Mouse (Mus musculus): ENCODE data around the gene Ltn1. TPM values are rescaled to one million over a fixed set of nuclear protein-coding genes. Genes with fewer than 3 reads are reported as not detected.

Gene Ltn1
- polyA plus RNA-seq, 1 experiment from 2014 or later = 29.6 TPM

- ATAC-seq (ENCODE audit: insufficient number of reproducible peaks, low FRiP score) = no peak
- WGBS = 93% methylated on average over 3 of the region's 3 CpGs
- no peaks in the 10 kb centered on the region for H3K27me3 ChIP-seq (replicated peaks)
- no peak overlapping the region for H3K27ac ChIP-seq (ENCODE audit: poor library complexity, severe bottlenecking)
- H3K4me3 ChIP-seq = no peak overlapping the region
- H3K36me3 ChIP-seq = peaks cover 60% of the 10 kb centered on the region
- H3K9me3 ChIP-seq (replicated peaks) = no peaks in the 10 kb centered on the region
- H3K4me2 ChIP-seq = no peak overlapping the region
- H3K9ac ChIP-seq = no peak overlapping the region
- H3K4me1 ChIP-seq (replicated peaks) = 0 out of 2 replicates have a peak, but pooled peaks cover 5% of the 10 kb centered on the region
Observed at GRCm38 (mm10) chr16:87387444-87387977, 44.9 kb downstream of the Ltn1 start.

DNA sequence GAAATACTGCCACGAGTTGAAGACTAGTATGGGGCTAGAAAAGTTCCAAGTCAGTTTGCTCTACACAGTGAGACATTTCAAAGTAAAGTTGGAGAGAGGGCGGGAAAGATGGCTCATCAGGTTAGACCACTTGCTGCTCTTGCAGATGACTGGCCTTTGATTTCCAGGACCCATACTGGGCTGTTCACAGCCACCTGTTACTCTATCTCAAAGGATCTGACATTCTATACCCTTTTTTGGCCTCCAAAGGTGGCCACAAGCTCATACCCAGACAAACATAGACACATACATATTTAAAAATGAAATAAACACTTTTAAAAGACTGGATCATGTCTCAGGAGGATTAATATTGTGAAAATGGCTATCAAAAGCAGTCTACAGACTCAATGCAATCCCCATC lies 48.0 kb downstream of the Ltn1 start:
- no peak overlapping the region for H3K27ac ChIP-seq (ENCODE audit: poor library complexity, severe bottlenecking)
- H3K4me1 ChIP-seq (replicated peaks) = 0 out of 2 replicates have a peak, but pooled peaks cover 5% of the 10 kb centered on the region
- peaks cover 78% of the 10 kb centered on the region for H3K36me3 ChIP-seq
- H3K4me3 ChIP-seq = no peak overlapping the region
- no peaks in the 10 kb centered on the region for H3K9me3 ChIP-seq (replicated peaks)
- H3K27me3 ChIP-seq (replicated peaks) = no peaks in the 10 kb centered on the region
- no peak overlapping the region for H3K4me2 ChIP-seq
- no peak for ATAC-seq (ENCODE audit: insufficient number of reproducible peaks, low FRiP score)
- H3K9ac ChIP-seq = no peak overlapping the region
- 82% methylated on average over 2 of the region's 2 CpGs for WGBS

GRCm38 (mm10) chr16:87382996-87383395 lies 49.4 kb downstream of the Ltn1 start:
- 63% methylated on average over 2 of the region's 2 CpGs for WGBS
- ATAC-seq (ENCODE audit: insufficient number of reproducible peaks, low FRiP score) = no peak
- H3K4me2 ChIP-seq = no peak overlapping the region
- 0 out of 2 replicates have a peak overlapping the region, but pooled peaks have one; percentile 4 for H3K27ac ChIP-seq (ENCODE audit: poor library complexity, severe bottlenecking)
- peaks cover 79% of the 10 kb centered on the region for H3K36me3 ChIP-seq
- no peaks in the 10 kb centered on the region for H3K9me3 ChIP-seq (replicated peaks)
- H3K27me3 ChIP-seq (replicated peaks) = no peaks in the 10 kb centered on the region
- H3K9ac ChIP-seq = no peak overlapping the region
- 0 out of 2 replicates have a peak, but pooled peaks cover 5% of the 10 kb centered on the region for H3K4me1 ChIP-seq (replicated peaks)
- H3K4me3 ChIP-seq = no peak overlapping the region

- Histone ChIP-seq H3K4me2 (no peak overlapping the region), H3K4me3 (no peak overlapping the region), H3K27ac (ENCODE audit: poor library complexity, severe bottlenecking) (no peak overlapping the region), H3K36me3 (peaks cover 57% of the 10 kb centered on the region), H3K4me1 (replicated peaks) (peaks cover 14% of the 10 kb centered on the region), H3K27me3 (replicated peaks) (no peaks in the 10 kb centered on the region), H3K9ac (no peak overlapping the region), H3K9me3 (replicated peaks) (no peaks in the 10 kb centered on the region)
- ATAC-seq (ENCODE audit: insufficient number of reproducible peaks, low FRiP score) = no peak
- WGBS = 93% methylated on average over 6 of the region's 6 CpGs
Observed at GRCm38 (mm10) chr16:87366445-87366844, 66.0 kb downstream of the Ltn1 start.

DNA sequence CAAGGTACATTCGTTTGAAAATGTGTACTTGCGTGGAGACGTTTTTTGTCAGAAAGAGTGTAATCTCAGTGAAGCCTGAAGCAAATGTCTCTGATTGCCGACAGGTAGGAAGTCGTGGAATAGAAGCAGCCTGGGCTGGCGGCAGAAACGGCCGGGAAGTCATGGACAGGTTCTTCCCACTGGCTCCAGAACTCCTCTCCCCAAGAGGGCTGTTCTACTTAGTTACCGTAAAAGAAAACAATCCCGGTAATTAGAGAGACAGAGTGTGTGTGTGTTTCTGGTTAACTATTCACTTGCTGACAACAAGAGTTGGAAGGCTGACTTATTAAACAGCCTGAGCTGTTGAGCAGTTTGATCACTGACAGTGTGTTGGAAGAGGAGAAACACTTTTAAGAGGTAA lies 66.4 kb downstream of the Ltn1 start:
- Histone ChIP-seq H3K4me1 (replicated peaks) (peaks cover 14% of the 10 kb centered on the region), H3K27me3 (replicated peaks) (no peaks in the 10 kb centered on the region), H3K36me3 (peaks cover 57% of the 10 kb centered on the region), H3K9me3 (replicated peaks) (no peaks in the 10 kb centered on the region), H3K27ac (ENCODE audit: poor library complexity, severe bottlenecking) (no peak overlapping the region), H3K4me2 (no peak overlapping the region), H3K4me3 (no peak overlapping the region), H3K9ac (no peak overlapping the region)
- WGBS = 85% methylated on average over 10 of the region's 10 CpGs
- no peak for ATAC-seq (ENCODE audit: insufficient number of reproducible peaks, low FRiP score)

GRCm38 (mm10) chr16:87364231-87364630 lies 68.2 kb downstream of the Ltn1 start:
- 43% methylated on average over 4 of the region's 4 CpGs for WGBS
- Histone ChIP-seq H3K4me2 (no peak overlapping the region), H3K27me3 (replicated peaks) (no peaks in the 10 kb centered on the region), H3K4me3 (no peak overlapping the region), H3K27ac (ENCODE audit: poor library complexity, severe bottlenecking) (peak overlapping the region; percentile 12; the same call in 1 of the 2 replicates), H3K9me3 (replicated peaks) (no peaks in the 10 kb centered on the region), H3K36me3 (peaks cover 67% of the 10 kb centered on the region), H3K4me1 (replicated peaks) (peaks cover 14% of the 10 kb centered on the region), H3K9ac (no peak overlapping the region)
- no peak for ATAC-seq (ENCODE audit: insufficient number of reproducible peaks, low FRiP score)

GRCm38 (mm10) chr16:87360096-87360495 lies 72.3 kb downstream of the Ltn1 start:
- no peaks in the 10 kb centered on the region for H3K27me3 ChIP-seq (replicated peaks)
- 88% methylated on average over 6 of the region's 6 CpGs for WGBS
- H3K4me1 ChIP-seq (replicated peaks) = peaks cover 14% of the 10 kb centered on the region
- peaks cover 66% of the 10 kb centered on the region for H3K36me3 ChIP-seq
- no peak overlapping the region for H3K27ac ChIP-seq (ENCODE audit: poor library complexity, severe bottlenecking)
- no peak overlapping the region for H3K4me3 ChIP-seq
- H3K9ac ChIP-seq = no peak overlapping the region
- no peak for ATAC-seq (ENCODE audit: insufficient number of reproducible peaks, low FRiP score)
- no peak overlapping the region for H3K4me2 ChIP-seq
- H3K9me3 ChIP-seq (replicated peaks) = no peaks in the 10 kb centered on the region

DNA sequence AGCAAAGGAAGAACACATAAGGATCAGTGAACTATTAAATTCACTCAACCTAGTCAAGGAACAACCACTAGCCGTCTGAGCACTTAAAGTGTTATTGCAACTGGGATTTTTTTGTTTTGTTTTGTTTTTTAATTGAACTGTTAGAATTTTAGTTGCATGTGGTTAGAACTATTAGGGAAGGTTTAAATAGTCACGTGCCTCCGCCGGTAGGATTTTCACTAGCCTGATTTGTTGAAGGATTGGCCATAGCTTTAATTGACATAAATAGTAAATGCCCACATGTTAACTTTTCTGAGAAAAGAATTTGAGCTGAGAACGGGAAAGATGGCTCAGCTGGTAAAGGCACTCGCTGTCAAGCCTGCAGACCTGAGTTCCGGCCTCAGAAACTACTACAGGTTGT lies 77.7 kb downstream of the Ltn1 start:
- H3K27ac ChIP-seq (ENCODE audit: poor library complexity, severe bottlenecking) = peak overlapping the region; percentile 95
- H3K4me2 ChIP-seq = peak overlapping the region; percentile 60; the same call in 1 of the 2 replicates
- no peaks in the 10 kb centered on the region; the same call in 1 of the 2 replicates for H3K9me3 ChIP-seq (replicated peaks)
- no peaks in the 10 kb centered on the region for H3K27me3 ChIP-seq (replicated peaks)
- peak overlapping the region; percentile 78 for H3K4me3 ChIP-seq
- no peak overlapping the region for H3K9ac ChIP-seq
- H3K4me1 ChIP-seq (replicated peaks) = no peaks in the 10 kb centered on the region
- peaks cover 34% of the 10 kb centered on the region for H3K36me3 ChIP-seq
- 83% methylated on average over 7 of the region's 7 CpGs for WGBS
- ATAC-seq (ENCODE audit: insufficient number of reproducible peaks, low FRiP score) = no peak

- Histone ChIP-seq H3K36me3 (peaks cover 29% of the 10 kb centered on the region), H3K9me3 (replicated peaks) (no peaks in the 10 kb centered on the region; the same call in 1 of the 2 replicates), H3K27ac (ENCODE audit: poor library complexity, severe bottlenecking) (peak within 1 kb of the TSS; percentile 95), H3K4me2 (peak within 1 kb of the TSS; percentile 60), H3K4me1 (replicated peaks) (no peaks in the 10 kb centered on the region), H3K4me3 (peak within 1 kb of the TSS; percentile 78), H3K9ac (peak within 1 kb of the TSS; percentile 87), H3K27me3 (replicated peaks) (no peaks in the 10 kb centered on the region)
- peak; percentile 97 for ATAC-seq (ENCODE audit: insufficient number of reproducible peaks, low FRiP score)
- WGBS = under 1% methylated on average over 48 of the region's 48 CpGs
Observed at GRCm38 (mm10) chr16:87354075-87354583, 78.3 kb downstream of the Ltn1 start, which contains the start of gene N6amt1. N6amt1 (plus strand) TSS chr16:87354185.

- Histone ChIP-seq H3K9me3 (replicated peaks) (no peaks in the 10 kb centered on the region; the same call in 1 of the 2 replicates), H3K36me3 (peaks cover 24% of the 10 kb centered on the region), H3K4me3 (peak overlapping the region; percentile 78), H3K9ac (no peak overlapping the region), H3K27ac (ENCODE audit: poor library complexity, severe bottlenecking) (no peak overlapping the region), H3K4me1 (replicated peaks) (0 out of 2 replicates have a peak, but pooled peaks cover 3% of the 10 kb centered on the region), H3K4me2 (peak overlapping the region; percentile 60; the same call in 1 of the 2 replicates), H3K27me3 (replicated peaks) (no peaks in the 10 kb centered on the region)
- WGBS = 98% methylated on average over 1 of the region's 1 CpGs
- ATAC-seq (ENCODE audit: insufficient number of reproducible peaks, low FRiP score) = no peak
Observed at GRCm38 (mm10) chr16:87353605-87354004, 78.8 kb downstream of the Ltn1 start.

DNA sequence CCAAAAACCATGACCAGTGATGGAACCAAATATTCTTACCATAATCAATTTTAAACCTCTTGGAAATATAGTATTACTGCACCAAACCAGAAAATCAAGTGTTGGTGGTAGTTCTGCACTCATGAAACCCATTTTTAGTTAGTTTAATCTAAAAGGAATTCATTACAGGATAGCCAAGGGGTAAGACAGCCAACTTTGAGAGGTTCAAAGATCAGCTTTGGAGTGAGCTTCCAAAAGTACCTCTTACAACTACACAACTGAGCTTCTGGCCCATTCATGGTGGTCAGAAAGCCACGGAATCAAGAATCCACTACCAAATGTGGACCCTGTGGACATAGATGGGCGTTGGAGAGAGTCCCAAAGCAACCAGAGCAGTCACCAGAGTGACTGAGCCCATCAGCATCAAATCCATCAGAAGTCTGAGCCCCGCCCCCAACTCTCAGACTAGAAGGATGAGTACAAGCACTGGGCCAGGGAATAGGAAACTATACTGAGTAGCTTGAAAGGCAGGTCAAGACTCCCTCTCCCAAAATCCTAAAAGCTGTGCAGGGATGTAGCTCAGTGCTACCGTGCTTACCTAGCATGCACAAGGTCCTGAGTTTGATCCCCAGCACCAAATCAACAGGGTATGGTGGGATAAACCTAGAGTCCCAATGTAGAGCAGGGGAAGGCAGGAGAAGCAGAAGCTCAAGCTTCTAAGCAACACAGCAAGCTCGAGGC lies 80.9 kb downstream of the Ltn1 start:
- Histone ChIP-seq H3K27ac (ENCODE audit: poor library complexity, severe bottlenecking) (no peak overlapping the region), H3K4me1 (replicated peaks) (peaks cover 10% of the 10 kb centered on the region), H3K4me3 (no peak overlapping the region), H3K4me2 (no peak overlapping the region), H3K9ac (no peak overlapping the region), H3K9me3 (replicated peaks) (no peaks in the 10 kb centered on the region; the same call in 1 of the 2 replicates), H3K36me3 (peaks cover 5% of the 10 kb centered on the region), H3K27me3 (replicated peaks) (no peaks in the 10 kb centered on the region)
- ATAC-seq (ENCODE audit: insufficient number of reproducible peaks, low FRiP score) = no peak
- WGBS = 71% methylated on average over 5 of the region's 5 CpGs

Measured in heart, embryonic 12.5 days (tissue).